In the genomic region with DNA sequence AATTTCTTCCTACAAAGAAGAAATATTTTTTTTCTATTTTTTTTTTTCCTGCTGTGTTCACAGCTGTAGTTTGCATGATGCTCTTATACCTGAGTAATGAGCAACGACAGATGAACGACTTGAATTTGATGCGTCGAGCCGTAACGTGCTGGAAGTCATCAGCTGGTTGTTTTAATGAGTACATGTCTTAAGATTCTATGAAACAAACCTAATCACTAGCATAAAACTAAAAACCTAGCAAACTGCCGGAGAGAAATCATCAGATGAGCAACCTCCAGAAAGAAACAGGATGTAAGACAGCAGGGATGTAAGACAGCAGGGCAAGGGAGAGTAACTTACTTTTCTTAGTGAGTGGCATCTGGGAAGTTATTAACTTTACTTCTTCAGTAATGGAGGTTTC, we compare ENCODE assay signal across 10 mouse cellular contexts. TPM values are rescaled to one million over a fixed set of nuclear protein-coding genes. Genes with fewer than 3 reads are reported as not detected.
DNase-seq lines count a peak whose midpoint lies in the region; ATAC-seq lines count a peak whose summit lies in the region.
"Had no signal": no experiment of that assay in that cellular context is flagged by ENCODE, and none has a peak within 500 bp of the region (broad histone marks: within the 10 kb centered on the region; RNA-seq: fewer than 3 reads in every experiment).

No protein-coding gene starts in this region.

- H3K4me1 ChIP-seq in lung, embryonic 15.5 days: peaks cover 17% of the 10 kb centered on the region
- H3K4me1 ChIP-seq in forebrain, embryonic 13.5 days: peaks cover 19% of the 10 kb centered on the region
- H3K4me1 ChIP-seq in limb, embryonic 11.5 days (ENCODE audit: control insufficient read depth, insufficient read depth, low read length): peaks cover 4% of the 10 kb centered on the region; the same call in 1 of the 2 replicates
- peaks cover 16% of the 10 kb centered on the region for H3K4me1 ChIP-seq in neural tube, embryonic 15.5 days

- H3K9ac ChIP-seq in lung, embryonic 15.5 days: 0 out of 2 replicates have a peak overlapping the region, but pooled peaks have one; percentile 84
- no peak overlapping the region for H3K9ac ChIP-seq in forebrain, embryonic 13.5 days
- H3K9ac ChIP-seq in limb, embryonic 11.5 days (ENCODE audit: low read length): no peak overlapping the region
- H3K9ac ChIP-seq in neural tube, embryonic 15.5 days (replicated peaks): no peak overlapping the region

- H3K9me3 ChIP-seq in lung, embryonic 15.5 days: no peaks in the 10 kb centered on the region
- H3K9me3 ChIP-seq in forebrain, embryonic 13.5 days (replicated peaks): 0 out of 2 replicates have a peak, but pooled peaks cover 3% of the 10 kb centered on the region
- H3K9me3 ChIP-seq in limb, embryonic 11.5 days (ENCODE audit: control insufficient read depth, low read length): no peaks in the 10 kb centered on the region
- H3K9me3 ChIP-seq in neural tube, embryonic 15.5 days (replicated peaks): no peaks in the 10 kb centered on the region

- ATAC-seq in lung, embryonic 15.5 days (ENCODE audit: borderline replicate concordance, extremely low read depth, low FRiP score, low TSS enrichment): no peak
- no peak for ATAC-seq in forebrain, embryonic 13.5 days
- ATAC-seq in limb, embryonic 11.5 days (ENCODE audit: insufficient number of reproducible peaks, low FRiP score, low TSS enrichment, low read depth): no peak
- no peak for ATAC-seq in neural tube, embryonic 15.5 days (ENCODE audit: low FRiP score)

- H3K27ac ChIP-seq in lung, embryonic 15.5 days: no peak overlapping the region
- H3K27ac ChIP-seq in forebrain, embryonic 13.5 days: no peak overlapping the region
- H3K27ac ChIP-seq in limb, embryonic 11.5 days (replicated peaks; ENCODE audit: low read depth, low read length): no peak overlapping the region
- H3K27ac ChIP-seq in neural tube, embryonic 15.5 days (replicated peaks): no peak overlapping the region

- peak overlapping the region; percentile 73 for H3K4me2 ChIP-seq in lung, embryonic 15.5 days
- peak overlapping the region; percentile 65 for H3K4me2 ChIP-seq in forebrain, embryonic 13.5 days
- peak overlapping the region; percentile 49; the same call in 1 of the 2 replicates for H3K4me2 ChIP-seq in limb, embryonic 11.5 days (ENCODE audit: low read depth, severe bottlenecking)
- H3K4me2 ChIP-seq in neural tube, embryonic 15.5 days: peak overlapping the region; percentile 58

- peak overlapping the region; percentile 90 for H3K4me3 ChIP-seq in lung, embryonic 15.5 days
- peak overlapping the region; percentile 69 for H3K4me3 ChIP-seq in forebrain, embryonic 13.5 days
- H3K4me3 ChIP-seq in limb, embryonic 11.5 days (ENCODE audit: low read depth, low read length): no peak overlapping the region
- H3K4me3 ChIP-seq in neural tube, embryonic 15.5 days (replicated peaks): peak overlapping the region; percentile 90

- H3K36me3 ChIP-seq in lung, embryonic 15.5 days: no peaks in the 10 kb centered on the region
- H3K36me3 ChIP-seq in forebrain, embryonic 13.5 days (ENCODE audit: poor library complexity, severe bottlenecking): no peaks in the 10 kb centered on the region
- no peaks in the 10 kb centered on the region for H3K36me3 ChIP-seq in limb, embryonic 11.5 days (ENCODE audit: control insufficient read depth, insufficient read depth, low read length)
- H3K36me3 ChIP-seq in neural tube, embryonic 15.5 days: no peaks in the 10 kb centered on the region

- no peak for DNase-seq in lung, postnatal 36 days
- DNase-seq in limb, embryonic 11.5 days (ENCODE audit: low spot score): no peak
- no peak for DNase-seq in spleen, postnatal 10 days (ENCODE audit: low spot score in 2 of 2)
- DNase-seq in adipocyte (ENCODE audit: low spot score): no peak
- DNase-seq: cerebellum, postnatal 14 days; kidney, adult 11 months; thymus, postnatal 25 days had no signal

- H3K27me3 ChIP-seq in lung, embryonic 15.5 days: no peaks in the 10 kb centered on the region
- H3K27me3 ChIP-seq in forebrain, embryonic 13.5 days: no peaks in the 10 kb centered on the region
- H3K27me3 ChIP-seq in limb, embryonic 11.5 days (ENCODE audit: control insufficient read depth, insufficient read depth, low read length): no peaks in the 10 kb centered on the region
- H3K27me3 ChIP-seq in neural tube, embryonic 15.5 days (replicated peaks): no peaks in the 10 kb centered on the region

- 73% methylated on average over 7 of the region's 7 CpGs for WGBS in lung, embryonic 15.5 days
- WGBS in forebrain, embryonic 13.5 days: 82% methylated on average over 7 of the region's 7 CpGs
- WGBS in limb, embryonic 11.5 days: 59% methylated on average over 7 of the region's 7 CpGs
- 66% methylated on average over 7 of the region's 7 CpGs for WGBS in neural tube, embryonic 15.5 days

RNA-seq across cellular contexts. Expression of a gene that starts 1.4 kb away (rescaled TPM):
- polyA plus RNA-seq in lung, embryonic 15.5 days (2015; fragmentation: Nextera tagmentation; extraction: Ambion mirVana): 74.0 and 84.1 TPM in 2 replicates
- polyA plus RNA-seq in forebrain, embryonic 13.5 days (2015; fragmentation: Nextera tagmentation; extraction: Ambion mirVana): 32.9 and 33.0 TPM in 2 replicates
- polyA plus RNA-seq in limb, embryonic 11.5 days (2014; fragmentation: Nextera tagmentation; extraction: Ambion mirVana): 40.1 and 40.3 TPM in 2 replicates
- 78.7 and 86.8 TPM in 2 replicates for polyA plus RNA-seq in neural tube, embryonic 15.5 days (2015; fragmentation: Nextera tagmentation; extraction: Ambion mirVana)
